Mouse (Mus musculus): Measurements from ENCODE around the gene Id1. TPM values are rescaled to one million over a fixed set of nuclear protein-coding genes. Genes with fewer than 3 reads are reported as not detected.

Gene Id1
- polyA plus RNA-seq, 1 experiment from 2014 or later = 228 TPM

- no peak overlapping the region for H3K4me3 ChIP-seq (ENCODE audit: low read depth, low read length)
- H3K9me3 ChIP-seq (ENCODE audit: control insufficient read depth, low read length) = no peaks in the 10 kb centered on the region
- no peaks in the 10 kb centered on the region for H3K27me3 ChIP-seq (ENCODE audit: control insufficient read depth, insufficient read depth, low read length)
- DNase-seq (ENCODE audit: low spot score) (peak; percentile 62), ATAC-seq (ENCODE audit: low FRiP score, low TSS enrichment) (peak; percentile 49; the same call in 1 of the 2 replicates)
- no peaks in the 10 kb centered on the region for H3K4me1 ChIP-seq (replicated peaks; ENCODE audit: control insufficient read depth, insufficient read depth)
- TF ChIP-seq CTCF (IDR thresholded peaks at IDR 0.05; ENCODE audit: low read depth) (peak; percentile 77), EP300 (optimal IDR thresholded peaks at IDR 0.05) (no peak)
- no peak overlapping the region for H3K27ac ChIP-seq (replicated peaks)
- no peak overlapping the region for H3K4me2 ChIP-seq (replicated peaks; ENCODE audit: low read depth)
- no peak overlapping the region for H3K9ac ChIP-seq (ENCODE audit: low read length)
- 50% methylated on average over 12 of the region's 12 CpGs for WGBS
- H3K36me3 ChIP-seq (ENCODE audit: control insufficient read depth, insufficient read depth, low read length) = no peaks in the 10 kb centered on the region
Observed at GRCm38 (mm10) chr2:152767618-152768271, 31.7 kb downstream of the Id1 start.

DNA sequence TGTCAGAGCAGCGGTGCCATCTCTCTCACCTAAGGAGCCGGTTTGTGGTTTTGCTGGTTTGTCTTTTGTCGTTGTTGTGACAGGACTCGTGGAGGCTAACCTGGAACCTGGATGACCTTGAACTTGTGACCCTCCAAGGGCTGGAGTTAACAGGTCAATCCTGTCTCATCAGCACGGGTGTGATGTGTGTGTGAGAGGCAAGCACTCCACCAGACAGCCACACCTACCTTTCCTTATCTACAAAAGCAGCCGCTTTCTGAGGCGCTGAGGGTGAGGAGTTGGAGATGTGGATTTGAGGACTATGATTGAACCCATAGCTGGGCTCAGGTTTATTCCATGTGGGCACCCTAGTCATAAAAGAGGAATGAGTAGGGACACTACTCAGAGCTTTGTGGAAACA, 33.6 kb downstream of the Id1 start:
- no peak for DNase-seq (ENCODE audit: low spot score)
- TF ChIP-seq CTCF (IDR thresholded peaks at IDR 0.05; ENCODE audit: low read depth) (no peak), EP300 (optimal IDR thresholded peaks at IDR 0.05) (no peak)
- Histone ChIP-seq H3K9me3 (ENCODE audit: control insufficient read depth, low read length) (no peaks in the 10 kb centered on the region), H3K27ac (replicated peaks) (no peak overlapping the region), H3K4me3 (ENCODE audit: low read depth, low read length) (no peak overlapping the region), H3K27me3 (ENCODE audit: control insufficient read depth, insufficient read depth, low read length) (no peaks in the 10 kb centered on the region), H3K4me1 (replicated peaks; ENCODE audit: control insufficient read depth, insufficient read depth) (no peaks in the 10 kb centered on the region), H3K9ac (ENCODE audit: low read length) (no peak overlapping the region), H3K36me3 (ENCODE audit: control insufficient read depth, insufficient read depth, low read length) (no peaks in the 10 kb centered on the region), H3K4me2 (replicated peaks; ENCODE audit: low read depth) (no peak overlapping the region)
- WGBS = 71% methylated on average over 7 of the region's 7 CpGs
- no peak for ATAC-seq (ENCODE audit: low FRiP score, low TSS enrichment)

GRCm38 (mm10) chr2:152771571-152771970, 35.5 kb downstream of the Id1 start:
- TF ChIP-seq CTCF (IDR thresholded peaks at IDR 0.05; ENCODE audit: low read depth) (no peak), EP300 (optimal IDR thresholded peaks at IDR 0.05) (no peak)
- no peaks in the 10 kb centered on the region for H3K9me3 ChIP-seq (ENCODE audit: control insufficient read depth, low read length)
- no peak overlapping the region for H3K4me3 ChIP-seq (ENCODE audit: low read depth, low read length)
- no peak overlapping the region for H3K27ac ChIP-seq (replicated peaks)
- WGBS = 88% methylated on average over 9 of the region's 9 CpGs
- no peaks in the 10 kb centered on the region for H3K36me3 ChIP-seq (ENCODE audit: control insufficient read depth, insufficient read depth, low read length)
- no peaks in the 10 kb centered on the region for H3K4me1 ChIP-seq (replicated peaks; ENCODE audit: control insufficient read depth, insufficient read depth)
- no peaks in the 10 kb centered on the region for H3K27me3 ChIP-seq (ENCODE audit: control insufficient read depth, insufficient read depth, low read length)
- ATAC-seq (ENCODE audit: low FRiP score, low TSS enrichment) (no peak), DNase-seq (ENCODE audit: low spot score) (no peak)
- no peak overlapping the region for H3K9ac ChIP-seq (ENCODE audit: low read length)
- H3K4me2 ChIP-seq (replicated peaks; ENCODE audit: low read depth) = no peak overlapping the region

GRCm38 (mm10) chr2:152772231-152772630, 36.2 kb downstream of the Id1 start:
- no peak overlapping the region for H3K4me2 ChIP-seq (replicated peaks; ENCODE audit: low read depth)
- H3K9me3 ChIP-seq (ENCODE audit: control insufficient read depth, low read length) = no peaks in the 10 kb centered on the region
- H3K4me3 ChIP-seq (ENCODE audit: low read depth, low read length) = no peak overlapping the region
- 25% methylated on average over 1 of the region's 1 CpGs for WGBS
- no peak overlapping the region for H3K27ac ChIP-seq (replicated peaks)
- no peak for DNase-seq (ENCODE audit: low spot score)
- H3K9ac ChIP-seq (ENCODE audit: low read length) = no peak overlapping the region
- TF ChIP-seq CTCF (IDR thresholded peaks at IDR 0.05; ENCODE audit: low read depth) = no peak
- no peak for TF ChIP-seq EP300 (optimal IDR thresholded peaks at IDR 0.05)
- no peaks in the 10 kb centered on the region for H3K4me1 ChIP-seq (replicated peaks; ENCODE audit: control insufficient read depth, insufficient read depth)
- H3K36me3 ChIP-seq (ENCODE audit: control insufficient read depth, insufficient read depth, low read length) = no peaks in the 10 kb centered on the region
- no peaks in the 10 kb centered on the region for H3K27me3 ChIP-seq (ENCODE audit: control insufficient read depth, insufficient read depth, low read length)
- no peak for ATAC-seq (ENCODE audit: low FRiP score, low TSS enrichment)

DNA sequence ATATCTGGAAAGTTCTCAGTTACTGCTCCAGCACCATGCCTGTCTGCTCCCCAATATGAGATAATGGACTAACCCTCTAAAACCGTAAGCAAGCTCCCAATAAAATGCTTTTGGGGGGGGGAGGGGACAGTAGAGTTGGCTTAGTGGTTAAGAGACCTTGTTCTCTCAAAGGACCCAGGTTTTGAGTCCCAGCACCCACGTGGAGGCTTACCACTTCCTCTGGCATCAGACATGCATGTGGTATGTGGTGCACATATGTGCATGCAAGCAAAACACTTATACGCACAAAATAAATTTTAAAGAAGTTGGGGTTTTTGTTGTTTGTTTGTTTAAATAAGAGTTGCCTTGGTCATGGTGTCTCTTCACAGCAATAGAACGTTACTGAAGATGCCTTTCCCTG, 39.3 kb downstream of the Id1 start:
- Histone ChIP-seq H3K36me3 (ENCODE audit: control insufficient read depth, insufficient read depth, low read length) (no peaks in the 10 kb centered on the region; the same call in 1 of the 2 replicates), H3K4me1 (replicated peaks; ENCODE audit: control insufficient read depth, insufficient read depth) (no peaks in the 10 kb centered on the region), H3K9me3 (ENCODE audit: control insufficient read depth, low read length) (no peaks in the 10 kb centered on the region), H3K4me2 (replicated peaks; ENCODE audit: low read depth) (no peak overlapping the region), H3K4me3 (ENCODE audit: low read depth, low read length) (no peak overlapping the region), H3K27me3 (ENCODE audit: control insufficient read depth, insufficient read depth, low read length) (no peaks in the 10 kb centered on the region), H3K9ac (ENCODE audit: low read length) (no peak overlapping the region), H3K27ac (replicated peaks) (no peak overlapping the region)
- ATAC-seq (ENCODE audit: low FRiP score, low TSS enrichment) (no peak), DNase-seq (ENCODE audit: low spot score) (no peak)
- 86% methylated on average over 4 of the region's 4 CpGs for WGBS
- no peak for TF ChIP-seq CTCF (IDR thresholded peaks at IDR 0.05; ENCODE audit: low read depth)
- TF ChIP-seq EP300 (optimal IDR thresholded peaks at IDR 0.05) = no peak

- WGBS = 89% methylated on average over 3 of the region's 3 CpGs
- TF ChIP-seq EP300 (optimal IDR thresholded peaks at IDR 0.05) (no peak), CTCF (IDR thresholded peaks at IDR 0.05; ENCODE audit: low read depth) (no peak)
- no peaks in the 10 kb centered on the region; the same call in 1 of the 2 replicates for H3K36me3 ChIP-seq (ENCODE audit: control insufficient read depth, insufficient read depth, low read length)
Observed at GRCm38 (mm10) chr2:152776019-152776418, 40.0 kb downstream of the Id1 start.

More at GRCm38 (mm10) chr2:152776019-152776418, 40.0 kb downstream of the Id1 start:
- no peak overlapping the region for H3K4me3 ChIP-seq (ENCODE audit: low read depth, low read length)
- no peaks in the 10 kb centered on the region for H3K4me1 ChIP-seq (replicated peaks; ENCODE audit: control insufficient read depth, insufficient read depth)
- no peak for ATAC-seq (ENCODE audit: low FRiP score, low TSS enrichment)
- H3K27me3 ChIP-seq (ENCODE audit: control insufficient read depth, insufficient read depth, low read length) = no peaks in the 10 kb centered on the region
- H3K4me2 ChIP-seq (replicated peaks; ENCODE audit: low read depth) = no peak overlapping the region
- H3K27ac ChIP-seq (replicated peaks) = no peak overlapping the region
- no peaks in the 10 kb centered on the region for H3K9me3 ChIP-seq (ENCODE audit: control insufficient read depth, low read length)
- no peak for DNase-seq (ENCODE audit: low spot score)
- no peak overlapping the region for H3K9ac ChIP-seq (ENCODE audit: low read length)
